Mouse (Mus musculus) heart, adult 9 months (tissue): ENCODE measurements around the gene Slc26a9.

Source experiments
- DNase-seq, 2 experiments: peaks; one replicate each; pipeline ENCODE4 v3.0.0; 2022; ENCODE audit warnings: low spot score in 2 of 2

The Slc26a9 gene

DNA sequence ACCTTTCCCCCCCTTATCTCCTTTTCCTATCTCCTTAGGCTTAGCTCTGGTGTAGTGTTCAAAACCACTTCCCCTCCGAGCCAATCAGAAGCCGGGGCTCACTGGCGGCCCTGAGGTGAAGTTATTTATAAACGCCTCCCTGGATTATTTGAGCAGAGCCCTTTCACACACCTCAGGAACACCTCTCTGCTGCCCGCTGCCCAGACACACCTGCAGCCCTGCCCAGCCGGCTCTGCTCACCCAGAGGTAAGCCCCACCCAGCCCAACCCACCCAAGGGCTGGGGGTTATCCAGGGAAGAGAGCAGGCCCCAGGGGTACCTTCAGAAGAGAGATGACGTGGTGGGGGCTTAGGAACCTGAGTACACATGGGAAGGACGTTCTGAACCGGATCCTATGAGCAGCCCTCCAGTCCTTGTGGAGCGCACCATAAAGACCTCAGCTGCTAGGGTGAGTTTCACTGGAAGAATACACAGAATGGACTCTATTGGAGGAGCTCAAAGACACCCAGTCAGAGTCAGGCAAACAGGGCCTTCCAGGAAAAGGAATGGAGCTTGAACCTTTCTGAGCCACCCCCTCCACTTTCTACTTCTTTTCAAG lies at the start of gene Slc26a9:
Gene Slc26a9 (plus strand): TSS at position 155 of the 597 bp plus-strand sequence.
- DNase-seq: no peak

DNA sequence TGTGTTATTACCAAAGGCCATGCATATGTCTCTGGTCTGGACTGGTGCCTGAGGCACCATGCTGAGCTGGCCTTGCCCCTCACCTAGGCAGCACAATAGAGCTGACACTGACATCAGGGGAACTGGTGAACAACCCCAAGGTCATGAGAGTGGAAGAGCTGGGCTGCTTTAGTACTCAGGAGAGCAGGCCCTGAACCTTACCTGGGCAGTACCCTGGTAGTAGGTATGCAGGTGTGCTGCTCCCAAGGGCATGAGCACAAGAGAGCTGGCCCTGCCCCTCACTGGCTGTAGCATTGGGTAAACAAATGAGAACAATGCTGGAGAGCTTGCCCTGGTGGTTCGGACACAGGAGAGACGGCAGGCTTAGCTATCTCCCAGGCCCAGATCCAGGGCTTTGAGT lies 48.5 kb upstream of the Slc26a9 start:
- DNase-seq: no peak

DNA sequence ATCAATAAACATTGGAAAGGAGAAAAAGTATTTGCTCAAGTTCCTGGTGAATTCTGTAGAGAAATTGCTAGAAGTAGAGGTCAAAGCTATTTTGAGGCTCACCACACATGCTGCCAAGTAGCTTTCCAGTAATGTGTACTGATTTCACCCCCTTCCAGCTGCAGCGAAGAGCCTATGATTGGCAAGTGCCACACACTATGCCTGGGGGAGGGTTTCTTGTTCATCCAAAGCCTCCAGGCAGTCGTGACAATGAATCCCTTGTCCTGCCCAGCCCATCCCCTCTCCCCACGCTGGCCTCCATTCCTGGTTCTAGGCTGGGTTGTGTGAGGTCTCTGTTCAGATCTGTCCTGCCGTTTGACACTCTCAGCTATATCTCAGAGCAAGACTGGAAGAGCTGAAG lies 47.5 kb upstream of the Slc26a9 start:
- peak in 1 of 2 experiments; percentile 12 for DNase-seq

DNA sequence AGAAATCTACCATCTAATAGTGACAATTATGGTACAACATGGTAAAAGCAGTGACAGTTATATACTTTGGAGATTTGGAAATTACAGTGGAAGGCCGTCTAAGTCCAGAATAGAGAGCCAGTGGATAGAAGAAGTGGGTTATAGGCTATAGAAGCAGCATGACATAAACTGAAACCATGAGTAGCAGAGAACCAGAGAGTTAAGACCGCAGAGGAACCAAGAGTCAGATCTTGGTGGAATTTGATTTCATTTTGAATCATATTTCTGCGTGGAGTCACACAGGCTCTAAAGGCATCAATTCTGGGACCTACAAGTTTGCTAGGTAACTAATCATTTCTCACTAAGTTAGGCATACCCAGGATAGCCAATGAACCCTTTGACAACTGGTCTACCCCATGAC lies 45.1 kb upstream of the Slc26a9 start:
- DNase-seq: no peak

DNA sequence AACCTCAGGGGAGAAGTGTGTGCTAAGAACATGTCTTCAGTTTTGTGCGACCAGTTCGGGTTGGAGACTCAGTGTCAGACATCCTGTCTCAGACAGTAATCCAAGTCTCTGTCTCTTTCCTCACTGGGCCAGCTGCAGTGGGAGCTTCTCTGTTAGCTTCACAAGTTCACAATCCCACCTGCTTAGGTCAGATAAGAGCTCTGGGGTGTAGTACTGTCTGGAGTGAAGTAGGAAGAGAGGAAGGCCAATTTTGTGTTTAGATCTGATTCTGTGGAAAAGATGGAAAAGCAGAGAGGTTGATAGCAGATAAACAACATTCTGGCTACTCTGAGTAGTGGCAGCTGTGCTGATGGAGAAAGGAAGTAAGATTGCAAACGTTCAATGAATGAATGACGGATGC lies 44.2 kb upstream of the Slc26a9 start:
- DNase-seq: no peak

DNA sequence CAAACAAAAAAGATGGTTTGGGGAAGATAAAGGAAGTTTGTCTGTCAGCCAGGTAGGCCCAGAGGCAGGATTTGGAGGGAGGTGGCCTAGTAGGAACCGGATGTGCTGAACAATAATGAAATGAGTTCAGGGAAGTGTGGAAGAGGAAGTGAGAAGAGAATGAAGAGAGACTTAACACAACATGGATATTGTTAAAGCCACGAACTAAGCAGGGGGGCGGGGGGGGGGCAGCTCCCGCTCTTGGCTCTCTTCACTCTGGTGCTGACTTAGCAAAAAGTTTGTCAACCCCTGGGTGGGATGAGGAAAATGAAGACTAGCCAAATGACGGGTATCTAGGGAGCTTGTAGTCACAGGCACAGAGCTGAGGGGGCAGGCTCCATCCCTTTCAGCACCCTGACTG lies 43.4 kb upstream of the Slc26a9 start:
- no peak for DNase-seq

DNA sequence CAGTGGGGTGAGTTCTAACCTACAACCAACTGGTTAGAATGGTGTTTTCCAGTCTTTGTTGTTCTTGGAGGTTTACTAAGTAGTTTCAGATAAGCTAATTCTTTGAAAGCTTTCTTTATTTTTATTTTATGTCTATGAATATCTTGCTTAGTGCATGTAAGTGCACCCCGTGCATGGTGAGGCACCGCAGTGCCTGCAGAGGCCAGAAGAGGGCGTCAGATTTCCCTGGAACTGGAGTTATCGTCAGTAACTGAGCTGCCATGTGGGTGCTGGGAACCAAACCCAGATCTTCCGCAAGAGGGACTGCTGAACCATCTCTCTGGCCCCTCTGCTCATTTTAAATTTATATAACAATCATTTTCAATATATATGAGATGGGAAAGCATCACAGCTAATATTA lies 42.4 kb upstream of the Slc26a9 start:
- no peak for DNase-seq

DNA sequence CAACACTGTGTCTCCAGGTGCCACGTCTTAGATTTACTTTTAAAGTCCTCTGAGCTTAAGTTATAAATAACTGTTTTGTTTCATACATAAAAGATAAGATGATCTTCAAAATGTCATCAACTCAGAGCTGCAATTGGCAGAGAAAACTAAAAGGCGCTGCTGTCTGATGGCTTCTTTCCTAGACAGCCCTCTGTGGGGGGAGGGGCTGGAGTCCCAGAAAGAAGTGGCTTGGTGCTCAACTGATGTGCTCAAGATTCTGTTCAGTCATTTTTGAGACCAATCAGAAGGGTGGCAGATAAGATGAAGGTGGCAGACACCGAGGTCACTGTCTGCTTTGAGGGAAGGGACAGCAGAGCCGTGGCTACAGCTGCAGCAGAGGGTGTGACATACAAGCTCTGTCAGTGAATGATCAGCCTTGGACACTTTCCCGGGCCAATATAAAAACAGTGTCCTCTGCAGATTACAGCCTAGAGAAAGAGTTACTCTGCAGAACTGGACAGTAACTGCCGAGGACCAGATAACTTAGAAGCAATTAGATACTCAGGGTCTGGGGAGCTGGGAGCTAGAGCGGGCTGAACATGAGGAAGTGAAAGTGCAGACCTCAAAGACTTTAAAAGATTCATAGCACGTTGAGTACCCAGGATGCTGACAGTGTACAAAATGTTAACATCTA lies 41.6 kb upstream of the Slc26a9 start:
- peak in 1 of 2 experiments; percentile 21 for DNase-seq

DNA sequence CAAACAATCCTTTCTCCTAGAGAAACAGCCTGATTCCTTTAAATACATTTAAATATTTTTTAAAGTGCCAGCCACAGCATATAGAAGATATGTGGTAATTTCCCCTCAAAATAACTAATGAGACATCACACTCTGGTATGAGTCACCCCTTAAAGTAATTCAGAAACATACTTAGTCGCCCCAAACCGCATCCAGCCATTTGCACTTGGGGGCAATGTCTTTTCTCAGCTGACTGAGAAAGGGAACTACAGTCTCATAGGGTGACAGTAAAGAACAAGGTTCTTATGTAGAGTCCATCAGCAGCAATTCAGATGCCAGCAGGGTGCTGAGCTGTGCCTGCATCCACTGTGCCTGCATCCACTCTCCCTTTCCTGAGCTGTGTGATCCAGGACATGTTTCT lies 40.3 kb upstream of the Slc26a9 start:
- no peak for DNase-seq

DNA sequence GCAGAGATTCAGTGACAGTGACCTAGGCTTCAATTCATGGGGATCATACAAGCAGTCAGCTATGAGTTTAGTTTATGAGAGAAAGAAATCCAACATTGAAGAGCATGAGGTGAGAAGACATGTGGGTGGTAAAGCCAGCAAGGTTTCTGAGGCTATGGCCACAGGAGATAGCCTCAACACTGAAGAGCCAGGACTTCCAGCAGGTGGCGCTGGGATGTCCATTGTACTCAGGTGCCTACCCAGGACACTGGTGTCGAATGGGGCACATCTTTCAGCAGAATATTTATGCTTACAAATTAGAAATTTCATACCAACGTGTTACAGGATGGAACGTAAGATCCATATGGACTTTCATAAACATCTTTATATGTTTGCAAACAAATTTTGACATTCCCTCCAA lies 35.5 kb upstream of the Slc26a9 start:
- peak in 1 of 2 experiments; percentile 19 for DNase-seq

DNA sequence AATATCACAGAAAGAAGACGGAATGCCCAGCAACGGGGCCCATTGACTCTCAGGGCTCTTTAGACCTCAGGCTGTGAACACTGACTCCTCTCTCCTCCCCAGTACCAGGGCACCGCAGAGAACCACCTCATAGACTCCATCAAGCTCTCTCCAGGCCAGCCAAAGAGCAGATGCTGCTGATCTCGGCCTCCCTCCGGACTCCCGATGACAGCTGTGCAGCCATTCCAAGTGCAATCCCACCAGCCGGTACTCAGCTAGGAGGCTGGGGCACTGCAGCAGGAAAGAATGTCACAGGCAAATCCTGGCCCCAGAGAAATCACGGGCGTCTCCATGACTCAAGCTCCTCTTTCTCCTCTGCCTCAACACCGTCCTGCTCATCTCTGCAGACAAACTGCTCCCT lies 32.3 kb upstream of the Slc26a9 start:
- no peak for DNase-seq

DNA sequence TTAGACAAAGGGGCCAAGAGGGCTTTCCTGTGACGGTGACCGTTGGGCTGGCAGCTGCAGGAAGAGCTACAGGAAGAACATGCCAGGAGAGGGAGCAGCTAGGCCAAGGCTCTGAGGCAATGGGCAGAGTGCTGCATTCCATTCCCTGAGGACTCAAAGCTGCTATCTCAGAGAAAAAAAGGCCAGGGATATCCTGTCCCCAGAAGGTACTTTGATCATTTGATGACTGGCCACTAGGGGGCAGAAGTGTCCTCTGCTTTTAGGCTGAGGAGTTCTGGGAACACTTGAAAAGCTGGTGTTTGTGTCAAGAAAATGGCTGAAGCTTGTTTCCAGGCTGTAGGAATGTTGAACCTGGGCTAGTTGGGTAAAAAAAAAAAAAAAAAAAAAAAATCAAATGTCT lies 31.4 kb upstream of the Slc26a9 start:
- peak; percentile 52 to 77 for DNase-seq

DNA sequence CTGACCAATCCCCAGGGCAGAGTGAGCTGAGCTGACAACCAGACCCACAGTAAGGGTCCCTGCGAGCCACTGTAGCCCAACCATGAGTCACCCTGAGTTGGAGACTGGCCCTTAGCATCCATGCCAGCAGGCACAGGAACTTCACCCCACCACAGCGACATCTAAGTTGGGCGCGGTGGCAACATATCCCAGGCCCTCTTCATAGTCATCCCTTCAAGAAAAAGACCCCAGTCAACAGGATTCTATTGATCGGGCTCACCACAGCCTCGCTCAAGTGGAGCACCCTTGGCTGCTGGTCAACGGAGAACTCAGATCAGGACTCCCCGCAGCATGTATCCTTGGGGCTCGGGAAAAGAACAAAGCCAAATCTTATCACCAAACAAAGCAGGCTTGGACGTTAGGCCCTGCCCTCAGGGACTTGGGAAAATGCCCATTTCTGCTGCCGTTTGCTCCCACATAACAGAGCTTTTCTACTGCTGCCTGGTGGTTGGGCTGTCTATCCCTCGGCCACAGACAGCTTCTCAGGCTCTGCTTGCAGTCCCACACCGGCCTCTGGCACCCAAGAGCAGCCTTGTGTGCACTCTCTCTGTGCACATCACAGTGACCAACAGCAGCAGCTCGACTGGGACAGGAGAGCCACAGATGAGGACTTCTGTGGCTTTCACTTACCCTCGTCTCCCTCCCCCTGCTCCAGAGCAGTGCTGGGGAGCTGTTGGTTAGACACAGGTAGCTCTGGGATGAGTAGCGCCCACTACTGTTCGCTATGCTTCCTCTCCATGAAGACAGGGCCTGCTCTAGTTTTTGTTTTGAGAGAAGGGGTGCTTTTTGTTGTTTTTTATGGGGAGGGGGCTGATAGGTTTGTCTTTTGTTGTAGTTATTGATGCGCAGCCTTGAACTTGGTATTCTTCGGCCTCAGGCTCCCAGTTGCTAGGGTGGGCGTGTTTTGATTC lies 29.2 kb upstream of the Slc26a9 start:
- DNase-seq: no peak

DNA sequence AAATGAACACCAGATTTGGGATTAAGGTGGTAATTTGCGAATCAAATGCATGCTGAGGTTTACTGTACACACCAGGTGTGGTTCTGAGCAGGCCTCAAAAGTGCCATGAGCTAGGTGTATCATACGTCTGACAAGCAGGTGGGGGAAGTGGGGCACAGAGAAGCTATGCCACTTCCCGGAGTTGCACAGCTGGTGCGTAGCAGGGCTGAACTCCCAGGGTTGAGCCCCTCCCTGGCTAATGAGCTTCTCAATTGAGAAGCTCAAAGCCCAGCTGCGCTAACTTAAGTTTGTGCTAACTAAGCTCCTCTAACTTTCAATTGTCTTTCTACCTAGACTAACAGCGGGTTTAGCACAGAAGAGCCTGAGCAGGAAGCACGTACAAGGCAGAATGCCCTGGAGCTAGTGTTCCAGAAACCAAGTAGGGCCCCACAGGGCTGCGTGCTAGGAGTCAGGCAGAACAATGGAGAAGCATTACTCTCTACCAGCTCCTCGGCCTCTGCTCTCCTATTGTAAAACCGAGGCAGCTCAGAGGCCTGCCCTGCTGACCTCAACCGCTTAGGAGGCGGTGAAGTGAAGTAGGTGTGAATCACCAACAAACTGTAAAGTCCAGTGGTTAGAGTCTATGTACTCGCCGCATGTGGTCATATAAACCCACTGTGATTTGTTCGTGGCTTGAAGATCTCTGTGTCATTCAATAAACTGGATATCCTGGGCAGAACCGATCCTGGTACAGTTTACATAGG lies 24.7 kb upstream of the Slc26a9 start:
- DNase-seq: no peak

DNA sequence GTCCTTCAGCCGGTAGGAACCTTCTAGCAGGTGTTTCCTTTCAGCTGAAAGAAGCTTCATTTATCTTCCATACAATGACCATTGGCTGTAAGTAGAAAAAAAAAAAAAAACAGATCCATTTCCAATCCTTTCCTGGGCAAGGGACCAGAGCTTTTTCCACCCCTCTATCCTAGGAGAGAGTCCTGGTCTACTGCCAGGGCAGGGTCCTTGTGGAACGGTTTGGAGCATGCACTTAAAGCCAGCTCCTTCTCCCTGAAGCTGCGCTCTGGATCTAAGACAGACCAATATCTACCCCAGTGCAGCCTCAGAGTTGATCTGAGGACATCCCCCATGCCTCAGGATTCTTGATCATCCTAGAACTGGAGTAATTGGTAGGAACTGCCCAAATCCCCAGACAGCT lies 21.8 kb upstream of the Slc26a9 start:
- DNase-seq: no peak

DNA sequence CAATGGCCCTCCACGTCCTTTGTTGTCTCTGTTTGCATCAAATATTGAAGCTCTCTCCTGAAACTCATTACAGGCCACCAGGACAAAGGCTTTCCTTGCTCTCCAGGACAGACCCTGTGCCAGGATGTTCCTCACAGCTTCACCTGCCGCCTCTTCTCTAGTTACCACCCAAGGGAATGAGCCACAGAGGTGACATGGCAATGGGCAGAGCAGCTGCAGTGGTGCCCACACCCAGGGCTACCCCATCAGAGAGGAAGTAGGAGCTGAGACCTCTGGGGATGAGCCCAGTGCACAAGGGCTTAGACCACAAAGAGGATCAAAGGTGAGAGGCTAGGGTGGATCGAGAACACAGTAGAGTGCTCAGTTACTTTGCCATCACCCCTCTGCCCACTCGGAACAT lies 20.3 kb upstream of the Slc26a9 start:
- no peak for DNase-seq

DNA sequence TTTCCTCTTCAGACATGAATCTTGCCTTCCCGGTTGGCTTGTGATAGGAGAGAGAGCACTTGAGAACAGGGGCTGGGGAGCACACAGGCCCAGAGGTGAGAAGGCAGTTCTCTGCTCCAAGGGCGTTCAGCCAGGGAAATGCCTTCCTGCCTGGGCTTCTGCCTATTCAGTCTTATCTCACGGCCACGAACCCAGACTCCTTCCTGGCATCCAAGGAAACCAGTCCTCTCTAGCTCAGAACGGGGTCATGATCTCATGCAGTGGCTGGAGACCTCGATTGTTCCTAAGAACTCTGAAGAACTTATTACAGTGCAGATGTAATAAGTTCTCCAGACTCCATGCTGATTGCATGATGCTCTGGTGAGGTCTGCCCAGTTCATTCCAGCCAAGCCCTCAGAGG lies 17.2 kb upstream of the Slc26a9 start:
- peak in 1 of 2 experiments; percentile 24 for DNase-seq

DNA sequence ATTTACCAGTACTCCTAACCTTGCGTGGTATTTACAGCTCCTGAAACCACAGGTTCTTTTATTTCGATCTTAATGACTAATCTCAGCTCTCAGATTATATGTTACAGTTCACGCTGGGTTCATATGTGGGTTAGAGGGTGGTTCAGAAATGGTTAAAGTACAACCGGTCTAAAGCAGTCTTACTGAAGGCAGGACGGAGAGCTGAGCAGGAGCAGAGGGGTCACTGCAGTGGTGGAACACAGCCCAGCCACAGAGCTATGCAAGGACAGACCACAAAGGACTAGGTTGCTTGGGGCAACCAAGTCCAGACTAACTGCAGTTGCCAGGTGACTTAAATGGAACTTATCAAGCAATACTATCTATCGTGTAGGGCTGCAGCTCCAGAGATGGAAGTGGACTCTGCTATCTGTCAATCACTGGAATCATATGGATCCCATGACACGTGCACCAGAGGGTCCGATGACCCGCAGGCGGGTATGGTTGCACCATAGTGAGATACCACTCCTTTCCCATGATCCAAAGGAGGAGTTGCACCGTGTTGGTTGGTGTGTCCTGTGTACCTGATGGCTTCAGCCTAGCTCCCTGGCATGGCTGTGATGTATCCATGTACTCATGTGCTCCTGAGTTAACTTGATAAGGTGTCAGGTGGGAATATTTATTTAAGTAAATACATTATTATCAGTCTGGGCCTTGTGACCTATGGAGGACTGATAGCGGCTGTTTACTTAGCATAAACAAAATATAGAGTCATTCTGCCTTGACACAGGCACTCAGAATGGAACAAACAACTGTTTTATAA lies 13.0 kb upstream of the Slc26a9 start:
- no peak for DNase-seq

DNA sequence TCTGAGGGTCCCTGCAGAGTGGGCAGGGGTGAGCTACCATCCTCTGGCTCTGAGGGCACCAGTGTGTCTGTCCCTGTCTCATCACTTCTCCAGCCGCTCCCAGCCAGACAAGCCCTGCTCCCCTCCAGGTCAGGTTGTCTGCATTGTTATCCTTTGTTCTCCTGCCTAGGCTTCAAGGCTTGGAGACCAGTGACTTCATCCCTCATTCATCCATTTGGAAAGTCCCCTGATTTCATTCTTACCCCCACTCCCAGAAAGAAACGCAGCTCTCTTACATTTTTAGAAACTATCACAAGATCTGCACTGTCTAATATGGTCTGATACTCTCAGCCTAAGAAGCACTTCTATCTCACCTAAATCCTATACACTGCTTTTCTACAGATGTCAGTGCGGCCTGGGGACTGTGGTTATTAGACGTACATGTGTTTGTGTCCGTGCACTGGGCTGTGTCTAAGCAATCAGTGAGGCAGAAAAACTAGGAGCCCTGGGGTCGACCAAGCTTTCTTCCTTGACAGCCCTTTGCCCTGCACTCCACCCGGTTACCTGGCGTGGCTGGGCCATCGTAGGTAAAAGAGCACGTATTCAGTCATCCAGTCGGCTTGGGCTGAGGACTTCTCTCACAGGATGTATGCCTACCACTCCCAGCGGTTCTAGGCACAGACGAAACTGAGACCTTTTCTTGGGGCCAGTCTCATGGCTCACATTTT lies 10.2 kb upstream of the Slc26a9 start:
- DNase-seq: no peak

DNA sequence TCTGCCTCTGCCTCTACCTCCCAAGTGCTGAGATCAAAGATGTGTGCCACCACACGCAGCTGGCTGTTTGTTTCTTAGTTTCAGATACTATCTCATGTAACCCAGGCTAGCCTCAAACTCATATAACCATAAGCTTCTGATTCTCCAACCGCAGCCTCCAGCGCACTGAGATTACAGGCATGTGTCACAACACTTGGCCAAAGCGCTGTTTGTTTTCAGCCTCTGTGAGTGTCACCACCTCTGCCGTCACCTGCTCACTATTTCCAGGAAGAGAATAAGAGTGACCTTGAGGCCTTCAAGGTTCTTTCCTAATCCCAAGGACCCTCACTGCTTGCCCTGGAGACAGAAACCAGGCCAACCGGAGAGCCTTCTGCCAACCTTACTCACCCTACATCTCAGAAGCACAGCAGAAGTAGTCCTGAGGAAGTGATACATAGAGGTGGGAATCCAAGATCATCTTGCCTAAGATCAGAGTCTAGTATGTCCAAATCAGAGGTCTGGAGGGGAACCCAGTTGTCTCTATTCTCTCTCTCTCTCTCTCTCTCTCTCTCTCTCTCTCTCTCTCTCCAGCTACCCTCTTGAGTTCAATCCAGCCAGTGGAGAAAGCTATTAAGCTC lies 9.1 kb upstream of the Slc26a9 start:
- DNase-seq: no peak
